Mouse (Mus musculus): ENCODE measurements at regions not wholly inside any gene's neighbourhood (a gene's known extent, or its start where the extent isn't known, plus 50 kb on each side); places are given as distances from the start of the nearest gene placed in this dataset.

- TF ChIP-seq CTCF (IDR thresholded peaks at IDR 0.05; ENCODE audit: low read depth) = no peak
- no peak for TF ChIP-seq EP300 (IDR thresholded peaks at IDR 0.05; ENCODE audit: low read depth)
Observed at GRCm38 (mm10) chr14:100375218-100375983, 90.9 kb upstream of the Klf12 start.

GRCm38 (mm10) chr14:100374494-100375217 is 90.2 kb upstream of the Klf12 start:
- Histone ChIP-seq H3K4me3 (ENCODE audit: low read depth, low read length) (no peak overlapping the region), H3K9ac (replicated peaks) (no peak overlapping the region), H3K27ac (ENCODE audit: low read depth) (no peak overlapping the region), H3K4me2 (ENCODE audit: low read depth, low read length) (no peak overlapping the region), H3K9me3 (ENCODE audit: low read length) (no peaks in the 10 kb centered on the region), H3K4me1 (ENCODE audit: insufficient read depth) (no peaks in the 10 kb centered on the region), H3K27me3 (ENCODE audit: insufficient read depth, low read length) (no peaks in the 10 kb centered on the region), H3K36me3 (replicated peaks; ENCODE audit: insufficient read depth, low read length) (no peaks in the 10 kb centered on the region)
- no peak for TF ChIP-seq EP300 (IDR thresholded peaks at IDR 0.05; ENCODE audit: low read depth)
- no peak for TF ChIP-seq CTCF (IDR thresholded peaks at IDR 0.05; ENCODE audit: low read depth)
- WGBS (ENCODE audit: insufficient replicate concordance) = 81% methylated on average over 18 of the region's 18 CpGs
- DNase-seq (no peak), ATAC-seq (no peak)

More at GRCm38 (mm10) chr14:100375218-100375983, 90.9 kb upstream of the Klf12 start:
- Histone ChIP-seq H3K9ac (replicated peaks) (no peak overlapping the region), H3K4me1 (ENCODE audit: insufficient read depth) (no peaks in the 10 kb centered on the region), H3K4me2 (ENCODE audit: low read depth, low read length) (no peak overlapping the region), H3K27ac (ENCODE audit: low read depth) (no peak overlapping the region), H3K9me3 (ENCODE audit: low read length) (no peaks in the 10 kb centered on the region), H3K27me3 (ENCODE audit: insufficient read depth, low read length) (no peaks in the 10 kb centered on the region), H3K36me3 (replicated peaks; ENCODE audit: insufficient read depth, low read length) (no peaks in the 10 kb centered on the region), H3K4me3 (ENCODE audit: low read depth, low read length) (no peak overlapping the region)
- DNase-seq = no peak
- ATAC-seq = no peak
- 69% methylated on average over 8 of the region's 8 CpGs for WGBS (ENCODE audit: insufficient replicate concordance)

- no peak overlapping the region for H3K4me3 ChIP-seq (ENCODE audit: low read depth, low read length)
- no peak for ATAC-seq
- TF ChIP-seq EP300 (IDR thresholded peaks at IDR 0.05; ENCODE audit: low read depth) (no peak), CTCF (IDR thresholded peaks at IDR 0.05; ENCODE audit: low read depth) (no peak)
Observed at GRCm38 (mm10) chr14:100366234-100366864, 81.9 kb upstream of the Klf12 start.

GRCm38 (mm10) chr14:100362786-100363185 is 78.3 kb upstream of the Klf12 start:
- no peak for DNase-seq
- H3K27me3 ChIP-seq (ENCODE audit: insufficient read depth, low read length) = no peaks in the 10 kb centered on the region
- no peak for TF ChIP-seq EP300 (IDR thresholded peaks at IDR 0.05; ENCODE audit: low read depth)
- TF ChIP-seq CTCF (IDR thresholded peaks at IDR 0.05; ENCODE audit: low read depth) = no peak
- no peak overlapping the region for H3K4me2 ChIP-seq (ENCODE audit: low read depth, low read length)
- 85% methylated on average over 3 of the region's 3 CpGs for WGBS (ENCODE audit: insufficient replicate concordance)
- H3K4me1 ChIP-seq (ENCODE audit: insufficient read depth) = no peaks in the 10 kb centered on the region
- H3K4me3 ChIP-seq (ENCODE audit: low read depth, low read length) = no peak overlapping the region
- no peak for ATAC-seq
- no peaks in the 10 kb centered on the region for H3K36me3 ChIP-seq (replicated peaks; ENCODE audit: insufficient read depth, low read length)
- H3K9ac ChIP-seq (replicated peaks) = no peak overlapping the region
- no peak overlapping the region for H3K27ac ChIP-seq (ENCODE audit: low read depth)
- H3K9me3 ChIP-seq (ENCODE audit: low read length) = no peaks in the 10 kb centered on the region

More at GRCm38 (mm10) chr14:100366234-100366864, 81.9 kb upstream of the Klf12 start:
- H3K36me3 ChIP-seq (replicated peaks; ENCODE audit: insufficient read depth, low read length) = no peaks in the 10 kb centered on the region
- no peak overlapping the region for H3K9ac ChIP-seq (replicated peaks)
- no peak overlapping the region for H3K4me2 ChIP-seq (ENCODE audit: low read depth, low read length)
- H3K9me3 ChIP-seq (ENCODE audit: low read length) = no peaks in the 10 kb centered on the region
- H3K27ac ChIP-seq (ENCODE audit: low read depth) = no peak overlapping the region
- H3K4me1 ChIP-seq (ENCODE audit: insufficient read depth) = no peaks in the 10 kb centered on the region
- no peaks in the 10 kb centered on the region for H3K27me3 ChIP-seq (ENCODE audit: insufficient read depth, low read length)
- WGBS (ENCODE audit: insufficient replicate concordance) = 73% methylated on average over 5 of the region's 5 CpGs
- no peak for DNase-seq

GRCm38 (mm10) chr14:100361346-100362029 is 77.0 kb upstream of the Klf12 start:
- no peak overlapping the region for H3K9ac ChIP-seq (replicated peaks)
- TF ChIP-seq EP300 (IDR thresholded peaks at IDR 0.05; ENCODE audit: low read depth) = no peak
- no peak for TF ChIP-seq CTCF (IDR thresholded peaks at IDR 0.05; ENCODE audit: low read depth)
- H3K4me1 ChIP-seq (ENCODE audit: insufficient read depth) = no peaks in the 10 kb centered on the region
- H3K9me3 ChIP-seq (ENCODE audit: low read length) = no peaks in the 10 kb centered on the region
- H3K4me3 ChIP-seq (ENCODE audit: low read depth, low read length) = no peak overlapping the region
- H3K27ac ChIP-seq (ENCODE audit: low read depth) = no peak overlapping the region
- H3K27me3 ChIP-seq (ENCODE audit: insufficient read depth, low read length) = no peaks in the 10 kb centered on the region
- H3K4me2 ChIP-seq (ENCODE audit: low read depth, low read length) = no peak overlapping the region
- DNase-seq = no peak
- 80% methylated on average over 1 of the region's 1 CpGs for whole genome bisulfite sequencing (ENCODE audit: insufficient replicate concordance)
- no peaks in the 10 kb centered on the region for H3K36me3 ChIP-seq (replicated peaks; ENCODE audit: insufficient read depth, low read length)
- no peak for ATAC-seq

GRCm38 (mm10) chr14:100359881-100360280 is 75.4 kb upstream of the Klf12 start:
- ATAC-seq (no peak), DNase-seq (no peak)
- Histone ChIP-seq H3K9me3 (ENCODE audit: low read length) (no peaks in the 10 kb centered on the region), H3K4me1 (ENCODE audit: insufficient read depth) (no peaks in the 10 kb centered on the region), H3K9ac (replicated peaks) (no peak overlapping the region), H3K4me2 (ENCODE audit: low read depth, low read length) (no peak overlapping the region), H3K36me3 (replicated peaks; ENCODE audit: insufficient read depth, low read length) (no peaks in the 10 kb centered on the region), H3K27me3 (ENCODE audit: insufficient read depth, low read length) (no peaks in the 10 kb centered on the region), H3K4me3 (ENCODE audit: low read depth, low read length) (no peak overlapping the region), H3K27ac (ENCODE audit: low read depth) (no peak overlapping the region)
- 68% methylated on average over 3 of the region's 3 CpGs for WGBS (ENCODE audit: insufficient replicate concordance)
- no peak for TF ChIP-seq CTCF (IDR thresholded peaks at IDR 0.05; ENCODE audit: low read depth)
- TF ChIP-seq EP300 (IDR thresholded peaks at IDR 0.05; ENCODE audit: low read depth) = no peak
